Mouse (Mus musculus) right cerebral cortex, adult 2 months (tissue): ENCODE data around the gene Itih3.

Source experiments
- DNase-seq, 2 experiments: peaks; one replicate each; pipeline ENCODE4 v3.0.0; 2021 to 2022; ENCODE audit warnings: low spot score in 2 of 2

Gene Itih3

GRCm38 (mm10) chr14:30902628-30903027 lies 20.9 kb downstream of the Itih3 start:
- DNase-seq: no peak

GRCm38 (mm10) chr14:30899972-30900371 lies 23.6 kb downstream of the Itih3 start:
- no peak for DNase-seq

GRCm38 (mm10) chr14:30888271-30888732 lies 35.3 kb downstream of the Itih3 start:
- no peak for DNase-seq

- DNase-seq: no peak
These were observed 37.4 kb downstream of the Itih3 start, which contains the start of gene Itih4 for GRCm38 (mm10) chr14:30886204-30886603. Itih4 (plus strand) TSS chr14:30886476.

- no peak for DNase-seq
These were observed 38.3 kb downstream of the Itih3 start for GRCm38 (mm10) chr14:30885298-30885697.

- no peak for DNase-seq
These were observed 41.8 kb downstream of the Itih3 start for GRCm38 (mm10) chr14:30881718-30882108.

- peak; percentile 53 to 67 for DNase-seq
These were observed 42.5 kb downstream of the Itih3 start for GRCm38 (mm10) chr14:30880811-30881717.

GRCm38 (mm10) chr14:30880251-30880650 lies 43.3 kb downstream of the Itih3 start:
- no peak for DNase-seq

- no peak for DNase-seq
These were observed 43.8 kb downstream of the Itih3 start for GRCm38 (mm10) chr14:30879794-30880193.

- peak; percentile 45 to 46 for DNase-seq
These were observed 44.5 kb downstream of the Itih3 start, which contains the start of gene Mustn1 for GRCm38 (mm10) chr14:30878958-30879571. Mustn1 (plus strand) TSS chr14:30879200.

- DNase-seq: no peak
These were observed 45.7 kb downstream of the Itih3 start for GRCm38 (mm10) chr14:30877827-30878226.

- no peak for DNase-seq
These were observed 47.1 kb downstream of the Itih3 start for GRCm38 (mm10) chr14:30876451-30876850.

GRCm38 (mm10) chr14:30875955-30876354 lies 47.6 kb downstream of the Itih3 start:
- no peak for DNase-seq

GRCm38 (mm10) chr14:30875130-30875865 lies 48.3 kb downstream of the Itih3 start:
- no peak for DNase-seq

GRCm38 (mm10) chr14:30874095-30874700 lies 49.4 kb downstream of the Itih3 start:
- DNase-seq: no peak

- DNase-seq: peak in 1 of 2 experiments; percentile 30
These were observed 53.1 kb downstream of the Itih3 start for GRCm38 (mm10) chr14:30870206-30871147.

- no peak for DNase-seq
These were observed 54.2 kb downstream of the Itih3 start for GRCm38 (mm10) chr14:30869391-30869801.

- no peak for DNase-seq
These were observed 54.7 kb downstream of the Itih3 start for GRCm38 (mm10) chr14:30868826-30869225.

- DNase-seq: peak; percentile 74 to 78
These were observed 56.5 kb downstream of the Itih3 start for GRCm38 (mm10) chr14:30867042-30867441.

- no peak for DNase-seq
These were observed 58.2 kb downstream of the Itih3 start for GRCm38 (mm10) chr14:30865311-30865710.
